Mouse (Mus musculus): Measurements from ENCODE around the gene Cldn34a.

DNA sequence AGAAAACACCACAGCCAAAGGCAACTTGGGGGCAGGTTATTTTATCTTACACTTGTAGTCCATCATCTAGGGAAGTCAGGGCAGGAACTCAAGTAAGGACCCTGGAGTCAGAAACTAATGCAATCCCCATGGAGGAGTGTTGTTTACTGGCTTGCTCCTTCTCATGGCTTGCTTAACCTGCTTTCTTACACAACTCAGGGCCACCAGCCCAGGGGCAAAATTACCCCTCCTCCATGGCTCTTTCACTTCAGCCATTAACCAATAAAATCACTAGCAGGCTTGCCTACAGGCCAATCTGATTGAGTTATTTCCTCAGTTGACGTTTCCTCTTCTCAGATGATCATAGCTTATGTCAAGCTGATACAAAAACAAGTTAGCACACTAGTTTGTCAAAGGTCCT, 15.0 kb upstream of the Cldn34a start:
- TF ChIP-seq EP300 (IDR thresholded peaks at IDR 0.05; ENCODE audit: low read depth), result no peak
- TF ChIP-seq CTCF (IDR thresholded peaks at IDR 0.05; ENCODE audit: low read depth), result no peak

All from heart, postnatal 0 days (tissue).